Mouse (Mus musculus) heart, adult 9 months (tissue): Measurements from ENCODE around the gene Kcnh7.

ENCODE experiments used
- DNase-seq, 2 experiments: peaks; one replicate each; pipeline ENCODE4 v3.0.0; 2022; ENCODE audit warnings: low spot score in 2 of 2

Kcnh7 gene

DNA sequence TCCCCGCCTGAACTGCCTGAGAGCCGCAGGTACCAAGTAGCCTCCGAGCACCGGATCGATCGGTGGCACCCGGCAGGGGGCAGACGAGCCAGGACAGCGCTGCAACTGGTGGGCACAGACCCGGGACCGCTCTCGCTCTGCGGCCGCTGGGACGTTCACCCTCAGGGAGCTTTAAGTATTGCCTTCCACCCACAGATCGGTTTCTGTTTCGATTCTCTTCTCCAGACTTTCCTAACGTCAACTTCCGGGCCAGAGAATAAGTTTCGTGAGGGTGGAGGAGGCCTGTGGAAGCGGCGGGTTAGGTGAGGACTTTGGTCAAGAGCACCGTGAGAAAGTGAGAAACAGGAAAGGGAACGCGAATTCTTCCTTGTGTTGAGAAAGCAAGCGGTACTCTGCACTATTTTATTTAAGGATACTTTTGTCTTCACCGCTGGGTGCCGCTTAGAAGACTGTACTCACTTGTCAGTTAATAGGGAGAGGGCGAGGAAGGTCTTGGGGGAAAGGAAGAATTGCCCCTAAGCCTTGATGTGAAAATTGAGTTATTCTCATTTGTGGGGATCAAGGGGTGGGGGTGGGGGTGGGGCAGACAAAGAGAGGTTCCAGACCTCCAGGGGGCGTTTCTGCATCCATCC is 538.0 kb downstream of the Kcnh7 start, which contains the start of gene Ifih1:
Gene Ifih1 (minus strand): TSS at position 242 of the 632 bp plus-strand sequence.
- peak; percentile 75 for DNase-seq

DNA sequence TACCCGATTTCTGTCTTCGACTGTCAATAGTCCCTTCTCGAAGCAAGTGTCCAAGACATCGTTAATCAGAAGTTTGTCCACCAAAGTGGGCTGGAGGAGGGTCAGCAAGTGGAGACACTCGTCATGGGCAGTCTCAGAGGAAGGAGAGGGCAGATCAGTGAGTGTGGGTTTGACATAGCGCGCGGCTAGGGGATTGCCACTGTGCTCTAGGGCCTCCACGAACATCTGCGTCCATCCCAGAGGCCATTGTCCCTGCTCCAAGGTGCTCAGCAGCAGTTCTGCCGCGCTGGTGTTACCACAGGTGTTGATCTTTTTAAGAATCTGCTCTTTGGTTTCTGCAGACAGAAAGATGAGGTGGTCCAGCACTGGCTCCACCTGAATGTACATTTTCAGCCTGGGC is 538.6 kb downstream of the Kcnh7 start:
- peak; percentile 18 to 24 for DNase-seq

DNA sequence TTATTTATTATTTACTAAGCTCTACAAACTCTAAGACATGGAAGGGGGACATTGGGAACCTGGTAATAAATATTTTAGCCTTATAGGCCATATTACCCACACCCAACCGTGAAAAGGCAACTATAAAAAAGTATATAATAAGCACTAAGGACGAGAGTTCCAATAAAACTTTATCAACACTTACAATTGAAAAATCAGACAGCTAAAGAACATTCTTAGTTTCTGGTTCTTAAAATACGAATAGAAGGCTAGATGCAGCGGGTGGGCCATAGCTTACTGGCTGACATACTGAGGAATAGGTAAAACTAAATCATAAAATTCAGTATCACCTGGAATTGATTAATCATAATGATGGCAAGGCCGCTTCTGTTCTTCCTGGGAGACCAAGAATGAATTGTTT is 539.2 kb downstream of the Kcnh7 start:
- no peak for DNase-seq
